Mouse (Mus musculus): ENCODE data around the gene Zmynd10.

DNA sequence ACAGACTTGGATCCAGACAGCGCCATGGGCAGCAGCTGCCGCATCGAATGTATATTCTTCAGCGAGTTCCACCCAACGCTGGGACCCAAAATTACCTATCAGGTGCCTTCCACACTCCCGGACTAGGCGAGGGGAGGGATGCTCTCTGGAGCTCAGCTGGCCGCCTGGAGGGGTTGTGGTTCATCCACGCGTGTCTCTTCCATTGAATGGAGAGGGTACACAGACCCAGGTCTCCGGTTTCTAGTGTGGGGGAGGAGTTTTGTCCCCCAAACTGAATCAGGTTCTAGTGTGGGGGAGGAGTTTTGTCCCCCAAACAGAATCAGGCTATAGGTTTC is 4.8 kb upstream of the Zmynd10 start:
- TF ChIP-seq GATA1 (IDR thresholded peaks at IDR 0.05; ENCODE audit: borderline replicate concordance, low read length) (no peak), FLI1 (IDR thresholded peaks at IDR 0.05; ENCODE audit: low read length) (no peak)

Data from megakaryocyte, embryonic 14.5 days (primary cell).